Mouse (Mus musculus): ENCODE measurements around the gene Midn.

- TF ChIP-seq ZC3H11A (IDR thresholded peaks at IDR 0.05; ENCODE audit: low read depth, low read length) (no peak), MAZ (IDR thresholded peaks at IDR 0.05; ENCODE audit: low read depth, low read length) (no peak), CTCF (IDR thresholded peaks at IDR 0.05 in 2 of 3, conservative IDR thresholded peaks at IDR 0.05 in 1 of 3; ENCODE audit: control insufficient read depth in 1 of 3, insufficient read depth in 1 of 3, low read depth in 2 of 3, low read length in 3 of 3, poor library complexity in 1 of 3, severe bottlenecking in 1 of 3) (no peak), GABPA (IDR thresholded peaks at IDR 0.05; ENCODE audit: low read depth, low read length) (no peak), EP300 (IDR thresholded peaks at IDR 0.05; ENCODE audit: low read depth in 1 of 2, low read length in 2 of 2) (no peak), BHLHE40 (IDR thresholded peaks at IDR 0.05; ENCODE audit: borderline replicate concordance, low read depth, low read length) (no peak), UBTF (IDR thresholded peaks at IDR 0.05; ENCODE audit: borderline replicate concordance, insufficient read depth, low read depth, low read length) (no peak), TCF12 (IDR thresholded peaks at IDR 0.05; ENCODE audit: low read depth, low read length) (no peak), USF2 (IDR thresholded peaks at IDR 0.05; ENCODE audit: borderline replicate concordance in 1 of 2, insufficient read depth in 1 of 2, low read depth in 1 of 2, low read length in 2 of 2) (no peak), TAL1 (IDR thresholded peaks at IDR 0.05; ENCODE audit: low read length) (no peak), HCFC1 (IDR thresholded peaks at IDR 0.05; ENCODE audit: low read depth, low read length) (no peak)
Measured at GRCm38 (mm10) chr10:80156752-80157053, 8.6 kb downstream of the Midn start.

Measured in MEL (cell line).